Comparison of ENCODE assay signal across 9 mouse cellular contexts in the genomic region with DNA sequence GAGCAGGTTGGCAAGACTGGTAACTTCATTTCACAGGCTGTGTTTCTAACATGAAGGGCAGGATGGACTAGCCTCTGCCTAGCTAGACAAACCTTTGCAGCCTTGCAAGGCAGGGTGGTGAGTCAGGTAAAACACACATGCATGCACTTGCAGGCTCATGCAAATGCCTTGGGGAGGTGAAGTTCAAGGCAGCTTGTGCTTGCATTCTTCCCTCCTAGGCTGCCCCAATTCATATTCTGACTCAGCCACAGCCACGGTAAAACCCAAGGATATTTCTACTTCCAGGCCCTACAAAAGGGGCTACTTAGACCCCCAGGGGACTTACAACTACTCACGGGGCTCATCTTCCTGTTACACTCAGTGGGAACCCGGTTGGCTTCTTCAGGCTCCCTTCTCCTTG.
"Had no signal": no experiment of that assay in that cellular context is flagged by ENCODE, and none has a peak within 500 bp of the region (broad histone marks: within the 10 kb centered on the region; RNA-seq: fewer than 3 reads in every experiment).

No protein-coding gene starts in this region.

- H3K9me3 ChIP-seq: midbrain, embryonic 10.5 days; midbrain, embryonic 12.5 days; neural tube, embryonic 13.5 days; neural tube, embryonic 15.5 days had no signal

- H3K4me3 ChIP-seq: midbrain, embryonic 10.5 days; midbrain, embryonic 12.5 days; myocyte; neural tube, embryonic 13.5 days; neural tube, embryonic 15.5 days had no signal

- H3K27me3 ChIP-seq: midbrain, embryonic 12.5 days; neural tube, embryonic 13.5 days; neural tube, embryonic 15.5 days had no signal

- H3K4me1 ChIP-seq: midbrain, embryonic 10.5 days; neural tube, embryonic 13.5 days had no signal

- H3K27ac ChIP-seq: liver, embryonic 14.5 days; midbrain, embryonic 10.5 days; midbrain, embryonic 12.5 days; neural tube, embryonic 13.5 days; neural tube, embryonic 15.5 days had no signal

- DNase-seq: right cerebral cortex, postnatal 25 days; thymus, adult 18-20 months had no signal

- H3K4me2 ChIP-seq: lung, embryonic 14.5 days; midbrain, embryonic 12.5 days; neural tube, embryonic 13.5 days; neural tube, embryonic 15.5 days had no signal

- H3K9ac ChIP-seq: liver, embryonic 14.5 days; lung, embryonic 14.5 days; midbrain, embryonic 12.5 days; neural tube, embryonic 13.5 days; neural tube, embryonic 15.5 days had no signal
